Mouse (Mus musculus) lung, postnatal 0 days (tissue): ENCODE measurements at regions not wholly inside any gene's neighbourhood (a gene's known extent, or its start where the extent isn't known, plus 50 kb on each side); places are given as distances from the start of the nearest gene placed in this dataset.

Experiments used
- ATAC-seq: fragments of 200-750 bp; cut with Nextera tagmentation; 2 replicates; pipeline ENCODE4 v1.8.0; 2017; ENCODE audit warnings: moderate library complexity
- DNase-seq: peaks from one replicate; pipeline ENCODE4 v3.0.0-alpha.2; 2016; ENCODE audit warnings: low spot score
- H3K27ac ChIP-seq: fragments of 300-500 bp; sonication (generic); 2 replicates; pipeline ENCODE4 v1.5.1; 2014; ENCODE audit warnings: antibody characterized with exemption, mild to moderate bottlenecking, low read length, mixed read lengths
- H3K27me3 ChIP-seq: fragments of 300-500 bp; sonication (generic); replicated peaks from 2 replicates; pipeline ENCODE4 v1.6.1; 2014; ENCODE audit warnings: low read length, mixed read lengths; ENCODE audit not compliant: insufficient read depth
- H3K36me3 ChIP-seq: fragments of 300-500 bp; sonication (generic); 2 replicates; pipeline ENCODE4 v1.6.1; 2014; ENCODE audit warnings: low read length, mixed read lengths; ENCODE audit not compliant: insufficient read depth
- H3K4me1 ChIP-seq: fragments of 300-500 bp; sonication (generic); 2 replicates; pipeline ENCODE4 v1.6.1; 2014; ENCODE audit warnings: antibody characterized with exemption, low read depth, low read length, mixed read lengths; ENCODE audit not compliant: insufficient read depth
- H3K4me2 ChIP-seq: fragments of 300-500 bp; sonication (generic); replicated peaks from 2 replicates; pipeline ENCODE4 v1.6.1; 2014; ENCODE audit warnings: low read depth, mild to moderate bottlenecking, low read length, moderate library complexity, mixed read lengths
- H3K4me3 ChIP-seq: fragments of 300-500 bp; sonication (generic); 2 replicates; pipeline ENCODE4 v1.5.1; 2014; ENCODE audit warnings: low read depth, low read length
- H3K9ac ChIP-seq: fragments of 300-500 bp; sonication (generic); replicated peaks from 2 replicates; pipeline ENCODE4 v1.6.1; 2014; ENCODE audit warnings: low read depth, mild to moderate bottlenecking
- H3K9me3 ChIP-seq: fragments of 300-500 bp; sonication (generic); 2 replicates; pipeline ENCODE4 v1.6.1; 2016; ENCODE audit warnings: low read length, mixed read lengths
- CTCF ChIP-seq: IDR thresholded peaks from 2 replicates; pipeline ENCODE4 v1.5.1; 2016; ENCODE audit warnings: antibody characterized with exemption, mild to moderate bottlenecking
- EP300 ChIP-seq: IDR thresholded peaks from 2 replicates; pipeline ENCODE4 v1.6.1; 2016; ENCODE audit warnings: antibody characterized with exemption, mild to moderate bottlenecking, control low read depth
- WGBS: fragments of 180-500 bp; shearing (Covaris S2); extraction: QIAGEN DNeasy Blood & Tissue Kit; methylation state at CpG from one replicate; pipeline ENCODE4 v1.1.7; 2014; 5-methylcytosine and 5-hydroxymethylcytosine counted together

DNA sequence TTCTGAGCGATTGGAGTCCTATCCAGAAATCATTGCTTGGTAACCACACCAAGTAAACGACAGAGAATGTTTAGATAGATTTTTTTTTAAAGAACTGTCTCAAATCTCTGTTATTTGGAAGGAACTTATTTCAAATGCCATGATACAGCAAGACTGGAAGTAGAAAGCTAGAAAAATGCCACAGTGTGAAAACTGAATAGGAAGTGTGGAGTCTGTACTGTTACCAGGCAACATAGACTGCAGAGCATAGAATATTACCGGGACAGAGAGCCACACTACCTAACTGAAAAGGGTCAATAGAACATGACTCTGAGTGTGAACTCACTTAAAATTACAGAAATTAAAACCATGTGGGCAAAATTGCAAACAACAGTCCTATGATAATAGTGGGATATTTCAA is 52.4 kb upstream of the Adcy1 start:
- H3K9ac ChIP-seq = no peak overlapping the region
- TF ChIP-seq CTCF (no peak), EP300 (no peak)
- H3K36me3 ChIP-seq = no peaks in the 10 kb centered on the region
- no peak overlapping the region for H3K4me3 ChIP-seq
- 71% methylated on average over 3 of the region's 3 CpGs for WGBS
- H3K4me2 ChIP-seq = no peak overlapping the region
- no peaks in the 10 kb centered on the region for H3K27me3 ChIP-seq
- no peaks in the 10 kb centered on the region for H3K4me1 ChIP-seq
- H3K9me3 ChIP-seq = no peaks in the 10 kb centered on the region
- ATAC-seq (no peak), DNase-seq (no peak)
- H3K27ac ChIP-seq = no peak overlapping the region

DNA sequence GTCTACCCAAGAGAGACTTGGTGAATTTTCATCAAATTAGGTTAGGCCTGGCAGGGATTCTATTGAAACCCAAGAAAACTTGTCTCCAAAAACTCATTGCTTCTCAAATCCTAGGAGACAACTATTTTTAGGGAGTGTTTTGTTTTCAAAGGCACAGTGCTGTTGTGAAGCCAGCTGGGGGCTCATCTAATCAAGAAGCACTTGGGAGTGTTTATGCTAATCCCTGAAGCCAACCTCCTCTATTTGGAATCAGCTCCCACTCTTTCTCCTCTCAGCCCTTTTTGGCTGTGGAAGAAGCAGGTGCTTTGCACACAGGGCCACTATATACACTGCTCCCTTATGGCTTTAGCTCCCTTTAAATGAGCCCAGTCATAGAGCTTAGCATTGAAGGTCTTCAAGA is 64.0 kb upstream of the Adcy1 start:
- Histone ChIP-seq H3K27me3 (no peaks in the 10 kb centered on the region), H3K4me3 (no peak overlapping the region), H3K9ac (no peak overlapping the region), H3K36me3 (no peaks in the 10 kb centered on the region), H3K4me1 (no peaks in the 10 kb centered on the region), H3K4me2 (no peak overlapping the region), H3K9me3 (no peaks in the 10 kb centered on the region), H3K27ac (no peak overlapping the region)
- no peak for DNase-seq
- TF ChIP-seq EP300 (no peak), CTCF (no peak)
- no peak for ATAC-seq

DNA sequence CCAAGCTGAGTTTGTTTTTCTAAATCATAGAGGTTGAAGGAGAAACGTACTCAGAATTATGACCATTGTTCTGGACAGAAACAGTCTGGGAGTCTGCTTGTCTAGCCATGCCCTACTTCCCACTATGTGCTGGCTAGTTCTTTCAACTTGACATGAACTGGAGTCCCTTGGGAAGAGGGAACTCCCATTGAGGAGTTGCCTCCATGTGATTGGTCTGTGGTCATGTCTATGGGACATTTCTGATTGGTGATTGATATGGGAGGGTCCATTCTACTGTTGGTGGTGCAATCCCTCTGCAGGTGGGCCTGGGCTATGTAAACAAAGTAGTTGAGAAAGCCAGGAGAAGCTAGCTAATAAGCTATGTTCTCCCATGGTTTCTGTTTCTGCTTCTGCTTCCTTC is 64.5 kb upstream of the Adcy1 start:
- DNase-seq (no peak), ATAC-seq (no peak)
- Histone ChIP-seq H3K27me3 (no peaks in the 10 kb centered on the region), H3K4me3 (no peak overlapping the region), H3K4me1 (no peaks in the 10 kb centered on the region), H3K36me3 (no peaks in the 10 kb centered on the region), H3K27ac (no peak overlapping the region), H3K9me3 (no peaks in the 10 kb centered on the region), H3K9ac (no peak overlapping the region), H3K4me2 (no peak overlapping the region)
- TF ChIP-seq CTCF = no peak
- TF ChIP-seq EP300 = no peak
- 78% methylated on average over 1 of the region's 1 CpGs for WGBS

DNA sequence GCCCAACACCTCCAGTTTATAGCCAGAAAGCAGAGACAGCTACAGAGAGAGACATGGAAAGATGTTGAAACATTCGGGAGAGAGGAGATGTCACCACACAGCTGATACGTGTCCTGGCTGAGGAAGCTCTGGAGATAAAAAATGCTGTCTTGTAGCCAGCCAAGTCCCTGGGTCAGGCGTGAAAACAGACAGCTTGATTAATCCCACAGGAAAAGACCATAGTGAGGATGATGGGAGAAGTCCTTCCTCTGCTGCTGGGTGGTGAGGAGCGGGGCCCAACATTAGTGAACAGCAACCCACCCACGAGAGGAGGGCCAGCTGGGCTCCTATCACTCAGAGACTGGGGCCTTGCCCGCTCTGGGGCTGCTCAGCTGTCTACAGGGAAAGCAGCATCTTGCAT is 65.8 kb upstream of the Adcy1 start:
- Histone ChIP-seq H3K36me3 (no peaks in the 10 kb centered on the region), H3K9ac (no peak overlapping the region), H3K9me3 (no peaks in the 10 kb centered on the region), H3K4me2 (no peak overlapping the region), H3K4me3 (no peak overlapping the region), H3K27ac (no peak overlapping the region), H3K4me1 (no peaks in the 10 kb centered on the region), H3K27me3 (no peaks in the 10 kb centered on the region)
- no peak for TF ChIP-seq EP300
- TF ChIP-seq CTCF = no peak
- DNase-seq (peak; percentile 42), ATAC-seq (peak; percentile 54)
- 36% methylated on average over 6 of the region's 6 CpGs for WGBS

DNA sequence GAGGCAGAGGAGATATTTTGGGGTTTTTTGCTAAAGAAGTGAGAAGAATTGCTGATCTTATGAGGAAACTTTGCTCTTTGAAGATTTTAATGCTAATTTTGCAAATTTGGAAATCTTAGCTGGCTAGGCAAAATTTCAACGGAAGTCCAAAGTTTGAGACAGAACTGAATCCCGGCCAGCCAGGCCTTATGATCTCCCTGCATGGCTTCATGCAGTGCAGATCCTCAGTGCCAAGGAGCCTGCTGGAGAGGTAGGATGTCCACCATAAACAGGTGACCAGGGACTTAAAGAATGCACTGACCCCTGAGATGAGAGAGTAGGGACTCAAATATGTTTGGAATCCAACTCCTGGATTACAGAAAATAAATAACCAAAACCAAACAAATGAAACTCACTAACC is 69.6 kb upstream of the Adcy1 start:
- WGBS = 85% methylated on average over 2 of the region's 2 CpGs
- H3K27ac ChIP-seq = no peak overlapping the region

DNA sequence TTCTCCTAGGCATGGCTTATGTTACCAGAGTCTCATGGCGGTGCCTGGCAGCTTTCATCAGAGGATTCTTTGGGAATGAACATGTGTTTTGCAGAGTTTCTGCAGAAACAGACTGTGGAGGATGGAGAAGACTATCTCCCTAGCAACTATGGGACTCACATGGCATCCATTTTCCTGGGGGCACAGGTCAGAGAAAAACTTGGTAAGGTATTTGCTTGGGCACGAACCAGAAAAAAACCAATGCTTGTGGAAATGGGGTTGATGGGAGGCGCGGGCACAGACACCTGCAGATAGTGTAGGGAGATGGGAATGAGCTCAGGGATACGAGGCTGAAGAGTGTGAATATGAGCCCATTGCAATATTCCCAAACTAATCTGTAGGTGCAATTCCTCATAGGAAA is 71.7 kb upstream of the Adcy1 start:
- Histone ChIP-seq H3K9ac (no peak overlapping the region), H3K4me2 (no peak overlapping the region), H3K4me3 (no peak overlapping the region), H3K9me3 (no peaks in the 10 kb centered on the region), H3K27ac (no peak overlapping the region), H3K36me3 (no peaks in the 10 kb centered on the region), H3K4me1 (no peaks in the 10 kb centered on the region), H3K27me3 (no peaks in the 10 kb centered on the region)
- 84% methylated on average over 5 of the region's 5 CpGs for WGBS
- DNase-seq (no peak), ATAC-seq (no peak)
- TF ChIP-seq CTCF = no peak
- TF ChIP-seq EP300 = no peak

More for the DNA sequence above, 69.6 kb upstream of the Adcy1 start:
- TF ChIP-seq CTCF (no peak), EP300 (no peak)
- H3K36me3 ChIP-seq = no peaks in the 10 kb centered on the region
- H3K4me2 ChIP-seq = no peak overlapping the region
- no peaks in the 10 kb centered on the region for H3K9me3 ChIP-seq
- H3K4me3 ChIP-seq = no peak overlapping the region
- no peak for DNase-seq
- H3K27me3 ChIP-seq = no peaks in the 10 kb centered on the region
- no peaks in the 10 kb centered on the region for H3K4me1 ChIP-seq
- no peak overlapping the region for H3K9ac ChIP-seq
- no peak for ATAC-seq

DNA sequence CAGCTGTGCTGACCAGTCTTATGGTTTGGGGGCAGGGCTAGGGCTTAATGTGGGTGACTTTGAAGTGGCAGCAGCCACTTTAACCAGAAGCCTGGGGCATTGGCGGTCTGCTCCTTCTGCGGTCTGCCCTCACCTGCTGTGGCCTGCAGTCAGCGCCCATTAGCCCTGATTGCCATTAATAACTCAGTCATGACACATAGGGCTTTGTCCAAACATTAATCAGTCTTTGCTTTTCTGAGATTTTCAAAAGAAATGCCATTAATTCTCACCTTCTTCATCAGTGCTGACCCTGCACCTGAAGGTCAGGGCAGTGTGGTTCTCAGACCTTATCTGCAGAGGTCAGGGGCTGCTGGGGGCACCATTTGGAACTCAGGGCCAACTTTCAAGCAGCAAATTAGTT is 72.6 kb upstream of the Adcy1 start:
- Histone ChIP-seq H3K27me3 (no peaks in the 10 kb centered on the region), H3K27ac (no peak overlapping the region), H3K9me3 (no peaks in the 10 kb centered on the region), H3K36me3 (no peaks in the 10 kb centered on the region), H3K4me3 (no peak overlapping the region), H3K4me2 (no peak overlapping the region), H3K4me1 (no peaks in the 10 kb centered on the region), H3K9ac (no peak overlapping the region)
- TF ChIP-seq EP300 (no peak), CTCF (no peak)
- ATAC-seq = no peak
- WGBS = 46% methylated on average over 3 of the region's 3 CpGs
- no peak for DNase-seq
